Mouse (Mus musculus): ENCODE data around the gene Abhd14b. TPM values are rescaled to one million over a fixed set of nuclear protein-coding genes. Genes with fewer than 3 reads are reported as not detected.

The Abhd14b gene
- polyA plus RNA-seq, 2 experiments: 17.3 to 24.9 TPM

DNA sequence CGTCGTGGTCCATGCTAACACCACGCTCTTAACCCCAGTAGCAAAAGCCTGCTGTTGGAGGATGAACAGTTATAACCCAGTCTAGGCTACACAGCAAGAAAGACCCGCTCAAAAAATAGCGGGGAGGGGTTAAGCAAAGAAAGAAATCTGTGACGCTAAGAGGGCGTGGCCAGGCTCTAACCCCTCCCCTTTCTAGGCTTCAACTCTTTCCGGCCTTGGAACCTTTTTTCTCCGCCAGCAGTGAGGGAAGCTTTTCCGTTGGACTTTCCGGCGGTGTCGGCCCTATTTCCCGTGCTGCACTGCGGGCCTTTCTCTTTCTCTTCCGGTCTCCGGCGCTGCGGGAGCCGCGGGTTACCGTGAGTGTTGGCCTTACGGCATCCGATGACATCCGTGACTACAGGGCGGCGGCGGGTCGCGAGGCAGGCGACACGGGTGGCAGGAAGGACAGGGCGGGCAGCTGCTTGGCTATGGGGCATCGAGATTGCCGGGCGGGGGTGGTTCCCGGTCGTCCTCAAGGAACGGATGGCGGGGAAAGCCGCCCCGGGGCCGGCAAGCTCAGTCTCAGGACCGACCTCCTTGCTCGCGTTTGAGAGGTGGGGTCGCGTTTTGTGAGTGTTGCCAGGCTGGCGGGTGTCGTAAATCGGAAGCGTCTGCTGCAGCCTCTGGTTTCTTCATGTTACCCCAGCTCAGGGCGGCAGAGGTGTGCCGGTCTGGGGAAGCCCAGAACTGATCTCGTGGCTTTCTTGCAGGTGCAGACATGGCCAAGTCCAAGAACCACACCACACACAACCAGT, 17.8 kb upstream of the Abhd14b start, which contains the start of gene Rpl29:
TSS of gene Rpl29 (plus strand) at position 234 of the 794 bp plus-strand sequence.
- peak within 1 kb of the TSS; percentile 79 for H3K4me2 ChIP-seq (ENCODE audit: low read depth)
- ATAC-seq (ENCODE audit: insufficient read depth) (peak; percentile 85), DNase-seq (ENCODE audit: low read depth in 3 of 3, low spot score in 3 of 3) (peak; percentile 87 to 91 (median 88))
- H3K36me3 ChIP-seq (replicated peaks; ENCODE audit: control insufficient read depth, insufficient read depth, low read depth): peaks cover 28% of the 10 kb centered on the region
- no peaks in the 10 kb centered on the region for H3K27me3 ChIP-seq (ENCODE audit: control insufficient read depth, insufficient read depth, low read length)
- WGBS (ENCODE audit: insufficient replicate concordance): under 1% methylated on average over 55 of the region's 55 CpGs
- TF ChIP-seq EP300 (IDR thresholded peaks at IDR 0.05; ENCODE audit: low read depth): 0 out of 2 replicates have a peak, but pooled peaks have one; percentile 21
- no peak for TF ChIP-seq CTCF (IDR thresholded peaks at IDR 0.05; ENCODE audit: low read depth)
- peak within 1 kb of the TSS; percentile 76 to 94 for H3K4me3 ChIP-seq (ENCODE audit: insufficient read depth in 1 of 2, low read depth in 2 of 2, low read length in 2 of 2)
- peak within 1 kb of the TSS; percentile 60 for H3K27ac ChIP-seq
- H3K4me1 ChIP-seq (replicated peaks; ENCODE audit: control insufficient read depth in 2 of 2, insufficient read depth in 2 of 2, low read length in 1 of 2): peaks cover 11 to 32% of the 10 kb centered on the region in 2 experiments
- H3K9me3 ChIP-seq (ENCODE audit: control insufficient read depth, low read length): no peaks in the 10 kb centered on the region
- H3K9ac ChIP-seq (replicated peaks): peak within 1 kb of the TSS; percentile 87

DNA sequence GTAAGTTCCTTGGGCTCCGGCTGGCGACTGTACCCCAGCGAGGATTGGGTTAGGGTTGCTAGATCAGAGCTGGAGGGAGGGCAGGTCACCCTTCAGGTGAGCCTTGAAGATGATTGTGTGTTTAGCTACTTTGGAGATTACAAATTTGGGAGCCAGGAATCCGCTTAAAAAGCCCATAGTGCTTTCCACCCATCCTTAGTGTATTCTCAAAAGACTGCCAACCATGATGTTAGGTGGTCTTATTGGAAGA, 17.3 kb upstream of the Abhd14b start:
- ATAC-seq (ENCODE audit: insufficient read depth): no peak

DNA sequence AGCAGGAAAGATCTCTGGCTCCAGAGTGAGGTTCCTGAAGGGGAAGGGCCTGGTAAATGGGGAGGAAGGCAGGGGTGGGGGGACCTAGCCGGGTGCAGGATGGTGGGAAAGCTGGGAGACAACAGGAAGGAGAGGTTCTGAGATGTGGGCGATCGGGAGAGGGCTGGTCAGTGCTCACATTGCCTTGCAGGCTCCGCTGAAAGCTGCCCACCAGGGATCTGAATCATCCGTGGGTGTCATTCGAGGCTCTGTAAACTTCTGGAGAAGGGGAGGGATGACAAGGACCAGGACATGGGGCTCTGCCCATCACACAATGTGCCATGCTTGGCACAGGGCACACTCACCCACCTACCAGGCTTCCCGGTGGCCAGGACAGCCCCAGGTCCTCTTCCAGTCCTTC, 13.9 kb upstream of the Abhd14b start:
- peaks cover 19 to 47% of the 10 kb centered on the region in 2 experiments for H3K4me1 ChIP-seq (replicated peaks; ENCODE audit: control insufficient read depth in 2 of 2, insufficient read depth in 2 of 2, low read length in 1 of 2)

More for the DNA sequence above, 17.3 kb upstream of the Abhd14b start:
- H3K9me3 ChIP-seq (ENCODE audit: control insufficient read depth, low read length): no peaks in the 10 kb centered on the region
- WGBS (ENCODE audit: insufficient replicate concordance): 3% methylated on average over 4 of the region's 4 CpGs
- H3K4me1 ChIP-seq (replicated peaks; ENCODE audit: control insufficient read depth in 2 of 2, insufficient read depth in 2 of 2, low read length in 1 of 2): peaks cover 11 to 33% of the 10 kb centered on the region in 2 experiments
- peak overlapping the region; percentile 79 for H3K4me2 ChIP-seq (ENCODE audit: low read depth)
- H3K27ac ChIP-seq: peak overlapping the region; percentile 59
- H3K27me3 ChIP-seq (ENCODE audit: control insufficient read depth, insufficient read depth, low read length): no peaks in the 10 kb centered on the region
- peaks cover 28% of the 10 kb centered on the region for H3K36me3 ChIP-seq (replicated peaks; ENCODE audit: control insufficient read depth, insufficient read depth, low read depth)
- TF ChIP-seq CTCF (IDR thresholded peaks at IDR 0.05; ENCODE audit: low read depth): no peak
- no peak for TF ChIP-seq EP300 (IDR thresholded peaks at IDR 0.05; ENCODE audit: low read depth)
- H3K4me3 ChIP-seq (ENCODE audit: insufficient read depth in 1 of 2, low read depth in 2 of 2, low read length in 2 of 2): peak overlapping the region; percentile 76 to 94
- peak overlapping the region; percentile 87 for H3K9ac ChIP-seq (replicated peaks)
- no peak for DNase-seq (ENCODE audit: low read depth in 3 of 3, low spot score in 3 of 3)

DNA sequence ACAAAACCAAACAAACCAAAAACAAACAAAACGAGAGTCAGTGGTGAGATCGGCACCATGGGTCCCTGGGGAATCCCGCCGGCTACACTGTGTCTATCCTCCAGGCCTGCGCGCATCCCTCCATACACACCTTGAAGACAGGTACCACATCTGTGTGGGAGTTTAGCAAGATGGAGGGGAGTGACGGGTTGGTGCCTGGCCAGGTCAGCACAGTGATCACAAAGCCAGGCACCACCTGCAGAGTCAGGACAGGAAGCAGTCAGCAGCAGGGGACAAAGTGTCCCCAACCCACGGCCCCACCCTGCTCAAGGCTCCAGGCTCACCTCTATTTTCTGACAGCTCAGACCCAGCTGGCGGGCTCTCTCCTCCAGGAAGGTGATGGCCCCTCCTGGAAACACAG, 10.7 kb upstream of the Abhd14b start:
- ATAC-seq (ENCODE audit: insufficient read depth) (no peak), DNase-seq (ENCODE audit: low read depth in 3 of 3, low spot score in 3 of 3) (no peak)
- no peaks in the 10 kb centered on the region for H3K9me3 ChIP-seq (ENCODE audit: control insufficient read depth, low read length)
- no peak for TF ChIP-seq EP300 (IDR thresholded peaks at IDR 0.05; ENCODE audit: low read depth)
- TF ChIP-seq CTCF (IDR thresholded peaks at IDR 0.05; ENCODE audit: low read depth): no peak
- H3K4me3 ChIP-seq (ENCODE audit: insufficient read depth in 1 of 2, low read depth in 2 of 2, low read length in 2 of 2): no peak overlapping the region
- H3K4me2 ChIP-seq (ENCODE audit: low read depth): peak overlapping the region; percentile 72
- WGBS (ENCODE audit: insufficient replicate concordance): 81% methylated on average over 9 of the region's 9 CpGs
- peaks cover 22 to 39% of the 10 kb centered on the region in 2 experiments for H3K4me1 ChIP-seq (replicated peaks; ENCODE audit: control insufficient read depth in 2 of 2, insufficient read depth in 2 of 2, low read length in 1 of 2)
- H3K27me3 ChIP-seq (ENCODE audit: control insufficient read depth, insufficient read depth, low read length): no peaks in the 10 kb centered on the region
- H3K36me3 ChIP-seq (replicated peaks; ENCODE audit: control insufficient read depth, insufficient read depth, low read depth): peaks cover 20% of the 10 kb centered on the region
- H3K9ac ChIP-seq (replicated peaks): no peak overlapping the region
- no peak overlapping the region for H3K27ac ChIP-seq

More for the DNA sequence above, 13.9 kb upstream of the Abhd14b start:
- DNase-seq (ENCODE audit: low read depth in 3 of 3, low spot score in 3 of 3) (no peak), ATAC-seq (ENCODE audit: insufficient read depth) (no peak)
- Histone ChIP-seq H3K27ac (peak overlapping the region; percentile 31), H3K9ac (replicated peaks) (no peak overlapping the region), H3K4me3 (ENCODE audit: insufficient read depth in 1 of 2, low read depth in 2 of 2, low read length in 2 of 2) (no peak overlapping the region), H3K27me3 (ENCODE audit: control insufficient read depth, insufficient read depth, low read length) (no peaks in the 10 kb centered on the region), H3K4me2 (ENCODE audit: low read depth) (no peak overlapping the region), H3K36me3 (replicated peaks; ENCODE audit: control insufficient read depth, insufficient read depth, low read depth) (peaks cover 28% of the 10 kb centered on the region), H3K9me3 (ENCODE audit: control insufficient read depth, low read length) (no peaks in the 10 kb centered on the region)
- no peak for TF ChIP-seq CTCF (IDR thresholded peaks at IDR 0.05; ENCODE audit: low read depth)
- WGBS (ENCODE audit: insufficient replicate concordance): 62% methylated on average over 7 of the region's 7 CpGs

DNA sequence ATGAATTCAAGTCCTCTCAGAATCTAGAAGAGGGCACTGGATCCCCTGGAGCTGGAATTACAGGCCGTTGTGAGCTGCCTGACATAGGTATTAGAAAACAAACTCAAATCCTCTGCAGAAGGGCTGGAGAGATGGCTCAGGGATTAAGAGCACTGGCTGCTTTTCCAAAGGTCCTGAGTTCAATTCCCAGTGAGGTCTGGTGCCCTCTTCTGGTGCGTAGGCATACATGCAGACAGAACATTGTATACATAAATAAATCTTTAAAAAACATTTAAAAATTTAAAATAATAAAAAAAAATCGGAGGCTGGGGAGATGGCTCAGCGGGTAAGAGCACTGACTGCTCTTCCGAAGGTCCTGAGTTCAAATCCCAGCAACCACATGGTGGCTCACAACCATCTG, 4.6 kb upstream of the Abhd14b start:
- Histone ChIP-seq H3K36me3 (replicated peaks; ENCODE audit: control insufficient read depth, insufficient read depth, low read depth) (no peaks in the 10 kb centered on the region), H3K27ac (no peak overlapping the region), H3K4me1 (replicated peaks; ENCODE audit: control insufficient read depth in 2 of 2, insufficient read depth in 2 of 2, low read length in 1 of 2) (peaks cover 12 to 22% of the 10 kb centered on the region in 2 experiments), H3K9ac (replicated peaks) (no peak overlapping the region), H3K9me3 (ENCODE audit: control insufficient read depth, low read length) (no peaks in the 10 kb centered on the region), H3K4me3 (ENCODE audit: insufficient read depth in 1 of 2, low read depth in 2 of 2, low read length in 2 of 2) (no peak overlapping the region), H3K27me3 (ENCODE audit: control insufficient read depth, insufficient read depth, low read length) (no peaks in the 10 kb centered on the region), H3K4me2 (ENCODE audit: low read depth) (no peak overlapping the region)
- 66% methylated on average over 5 of the region's 5 CpGs for WGBS (ENCODE audit: insufficient replicate concordance)
- TF ChIP-seq CTCF (IDR thresholded peaks at IDR 0.05; ENCODE audit: low read depth) (peak; percentile 43), EP300 (IDR thresholded peaks at IDR 0.05; ENCODE audit: low read depth) (no peak)
- DNase-seq (ENCODE audit: low read depth in 3 of 3, low spot score in 3 of 3) (no peak), ATAC-seq (ENCODE audit: insufficient read depth) (no peak)

All from liver, embryonic 14.5 days (tissue).